Mouse (Mus musculus) left cerebral cortex, adult 2 months (tissue): Measurements from ENCODE around the gene Scn1b. TPM values are rescaled to one million over a fixed set of nuclear protein-coding genes. Genes with fewer than 3 reads are reported as not detected.
A peak's percentile ranks its signal among the peaks of the same experiment; 100 is the strongest.

Experiments used
- DNase-seq, 2 experiments: peaks; one replicate each; pipeline ENCODE4 v3.0.0; 2021 to 2022; ENCODE audit warnings: low spot score in 2 of 2, mixed read lengths in 1 of 2; ENCODE audit errors: extremely low spot score in 1 of 2
- H3K27ac ChIP-seq: fragments of 200-600 bp; 2 replicates; pipeline ENCODE4 v1.8.1; 2022
- H3K4me3 ChIP-seq: fragments of 200-600 bp; 2 replicates; pipeline ENCODE4 v1.8.1; 2022
- CTCF ChIP-seq: fragments of 200-600 bp; IDR thresholded peaks from 2 replicates; pipeline ENCODE4 v1.8.1; 2022; ENCODE audit warnings: antibody characterized with exemption, mild to moderate bottlenecking, moderate library complexity
- intact Hi-C: fragments of 180-260 bp; cut with DNase I; formaldehyde crosslinking; loops from one replicate; pipeline ENCODE4 v1.15.1; 2025
- total RNA-seq, 2 experiments: library from RNA; stranded (reverse); gene quantifications; 2 replicates each; pipeline ENCODE4 v1.2.3; 2021

The Scn1b gene
- total RNA-seq, 2 experiments from 2014 or later: 737 to 759 TPM

GRCm38 (mm10) chr7:31145596-31146160 lies 18.9 kb upstream of the Scn1b start:
- DNase-seq: peak in 1 of 2 experiments; percentile 7
- Histone ChIP-seq H3K4me3 (no peak overlapping the region), H3K27ac (no peak overlapping the region)
- intact Hi-C loops: no loop called here
- TF ChIP-seq CTCF: no peak

GRCm38 (mm10) chr7:31144886-31145285 lies 18.1 kb upstream of the Scn1b start:
- Histone ChIP-seq H3K4me3 (no peak overlapping the region), H3K27ac (no peak overlapping the region)
- peak in 1 of 2 experiments; percentile 11 for DNase-seq
- intact Hi-C loops: no loop called here
- peak; percentile 39 for TF ChIP-seq CTCF

GRCm38 (mm10) chr7:31140941-31141340 lies 14.1 kb upstream of the Scn1b start:
- DNase-seq: no peak
- TF ChIP-seq CTCF: no peak
- Histone ChIP-seq H3K4me3 (no peak overlapping the region), H3K27ac (no peak overlapping the region)
- intact Hi-C loops: no loop called here

- Histone ChIP-seq H3K4me3 (no peak overlapping the region), H3K27ac (no peak overlapping the region)
- intact Hi-C loops: no loop called here
- no peak for TF ChIP-seq CTCF
- DNase-seq: no peak
Observed at GRCm38 (mm10) chr7:31140302-31140701, 13.5 kb upstream of the Scn1b start.

- peak in 1 of 2 experiments; percentile 61 for DNase-seq
- Histone ChIP-seq H3K27ac (no peak overlapping the region), H3K4me3 (no peak overlapping the region)
- intact Hi-C loops: loop anchor here (2.0 kb wide), 1 partner anchor 37 kb away; no protein-coding TSS in a partner anchor
- TF ChIP-seq CTCF: peak; percentile 92
Observed at GRCm38 (mm10) chr7:31139765-31140164, 13.0 kb upstream of the Scn1b start.

- Histone ChIP-seq H3K4me3 (no peak overlapping the region), H3K27ac (no peak overlapping the region)
- intact Hi-C loops: no loop called here
- no peak for DNase-seq
- TF ChIP-seq CTCF: no peak
Observed at GRCm38 (mm10) chr7:31135717-31136116, 8.9 kb upstream of the Scn1b start.

- no peak for DNase-seq
- Histone ChIP-seq H3K27ac (no peak overlapping the region), H3K4me3 (no peak overlapping the region)
- intact Hi-C loops: loop anchor here (2.0 kb wide), 1 partner anchor 45 kb away; no protein-coding TSS in a partner anchor
- TF ChIP-seq CTCF: no peak
Observed at GRCm38 (mm10) chr7:31131866-31132265, 5.1 kb upstream of the Scn1b start.

- H3K4me3 ChIP-seq: no peak overlapping the region
- peak in 1 of 2 experiments; percentile 58 for DNase-seq
- intact Hi-C loops: loop anchor here (2.0 kb wide), 1 partner anchor 46 kb away; no protein-coding TSS in a partner anchor
- TF ChIP-seq CTCF: peak; percentile 91
- H3K27ac ChIP-seq: no peak overlapping the region
Observed at GRCm38 (mm10) chr7:31130841-31131240, 4.0 kb upstream of the Scn1b start.

- DNase-seq: no peak
- Histone ChIP-seq H3K4me3 (no peak overlapping the region), H3K27ac (no peak overlapping the region)
- intact Hi-C loops: loop anchor here (2.0 kb wide), 1 partner anchor 47 kb away; no protein-coding TSS in a partner anchor
- TF ChIP-seq CTCF: no peak
Observed at GRCm38 (mm10) chr7:31130197-31130596, 3.4 kb upstream of the Scn1b start.

- no peak for TF ChIP-seq CTCF
- H3K27ac ChIP-seq: peak overlapping the region; percentile 98
- DNase-seq: no peak
- H3K4me3 ChIP-seq: no peak overlapping the region
- intact Hi-C loops: no loop called here
Observed at GRCm38 (mm10) chr7:31128157-31128705, 1.4 kb upstream of the Scn1b start.

- TF ChIP-seq CTCF: no peak
- Histone ChIP-seq H3K4me3 (peak overlapping the region; percentile 70), H3K27ac (peak overlapping the region; percentile 98)
- intact Hi-C loops: no loop called here
- peak; percentile 58 to 69 for DNase-seq
Observed at GRCm38 (mm10) chr7:31126211-31126751, 522 bp downstream of the Scn1b start.

GRCm38 (mm10) chr7:31125116-31125515 lies 1.7 kb downstream of the Scn1b start:
- no peak for DNase-seq
- Histone ChIP-seq H3K27ac (peak overlapping the region; percentile 98), H3K4me3 (peak overlapping the region; percentile 70)
- intact Hi-C loops: loop anchor here (2.0 kb wide), 1 partner anchor 20 kb away; no protein-coding TSS in a partner anchor
- TF ChIP-seq CTCF: no peak
